Mouse (Mus musculus) testis, adult 2 months (tissue): Measurements from ENCODE around the gene Pllp.

Experiments
- CTCF ChIP-seq: fragments of 200-500 bp; IDR thresholded peaks from 2 replicates; pipeline ENCODE4 v1.5.1; 2012; ENCODE audit warnings: low read depth, mild to moderate bottlenecking, inconsistent platforms, low read length, moderate library complexity; ENCODE audit not compliant: control insufficient read depth, insufficient read depth, insufficient replicate concordance
- POLR2A ChIP-seq: fragments of 200-500 bp; IDR thresholded peaks from 2 replicates; pipeline ENCODE4 v1.6.1; 2012; ENCODE audit warnings: low read depth, mild to moderate bottlenecking, inconsistent platforms, low read length, moderate library complexity; ENCODE audit not compliant: control insufficient read depth

DNA sequence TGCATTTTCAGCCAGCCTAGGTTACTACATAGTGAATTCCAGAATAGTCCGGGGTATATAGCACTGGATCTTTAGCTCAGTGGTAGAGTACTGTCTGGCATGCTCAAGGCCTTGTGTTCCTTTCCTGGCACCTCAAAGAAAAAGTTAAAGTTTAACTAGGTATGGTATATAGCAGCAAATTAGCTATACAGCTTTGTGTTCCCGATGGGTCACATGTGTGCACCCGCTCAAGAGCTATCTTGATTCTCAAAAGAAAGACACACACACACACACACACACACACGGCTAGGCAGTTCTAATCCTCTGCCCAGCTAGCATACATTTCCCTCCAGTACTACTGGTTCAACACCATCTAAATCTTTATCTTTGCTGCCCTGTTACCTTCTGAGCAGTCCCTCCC lies 35.7 kb downstream of the Pllp start:
- no peak for TF ChIP-seq CTCF
- TF ChIP-seq POLR2A: no peak
